Mouse (Mus musculus) myocyte (in vitro differentiated cells): ENCODE measurements around the gene Zfp142. TPM values are rescaled to one million over a fixed set of nuclear protein-coding genes. Genes with fewer than 3 reads are reported as not detected.
A peak's percentile ranks its signal among the peaks of the same experiment; 100 is the strongest.

Experiments used
- H3K27me3 ChIP-seq: one replicate; pipeline ENCODE4 v1.6.1; 2011; ENCODE audit not compliant: control insufficient read depth, insufficient read depth, insufficient read length
- H3K36me3 ChIP-seq: one replicate; pipeline ENCODE4 v1.6.1; 2011; ENCODE audit not compliant: control insufficient read depth, insufficient read depth
- H3K4me2 ChIP-seq: one replicate; pipeline ENCODE4 v1.6.1; 2011; ENCODE audit warnings: low read depth, control low read depth
- H3K4me3 ChIP-seq: one replicate; pipeline ENCODE4 v1.5.1; 2011; ENCODE audit warnings: mild to moderate bottlenecking, control low read depth, moderate library complexity
- H3K79me2 ChIP-seq: one replicate; pipeline ENCODE4 v1.6.1; 2011; ENCODE audit not compliant: control insufficient read depth, insufficient read depth
- H3ac ChIP-seq: one replicate; pipeline ENCODE4 v1.6.1; 2011; ENCODE audit not compliant: control insufficient read depth, insufficient read length
- CEBPB ChIP-seq: IDR thresholded peaks from 2 replicates; pipeline ENCODE4 v1.6.1; 2011; ENCODE audit warnings: mild to moderate bottlenecking, moderate library complexity; ENCODE audit not compliant: poor library complexity, insufficient read depth, severe bottlenecking
- E2F4 ChIP-seq: IDR thresholded peaks from one replicate; pipeline ENCODE4 v1.6.1; 2011; ENCODE audit warnings: mild to moderate bottlenecking, control low read depth, moderate library complexity; ENCODE audit not compliant: insufficient read depth
- MAX ChIP-seq: IDR thresholded peaks from one replicate; pipeline ENCODE4 v1.6.1; 2011; ENCODE audit warnings: low read depth, mild to moderate bottlenecking, control low read depth
- MYOD1 ChIP-seq, 3 experiments: IDR thresholded peaks; one replicate each; pipeline ENCODE4 v1.6.1; 2011; ENCODE audit warnings: control low read depth in 2 of 3, low read depth in 2 of 3, mild to moderate bottlenecking in 2 of 3, moderate library complexity in 1 of 3; ENCODE audit not compliant: insufficient read length in 2 of 3, control insufficient read depth in 1 of 3
- MYOG ChIP-seq, 3 experiments: IDR thresholded peaks; one replicate each; pipeline ENCODE4 v1.6.1; 2011; ENCODE audit warnings: control low read depth in 2 of 3, low read depth in 2 of 3, mild to moderate bottlenecking in 2 of 3; ENCODE audit not compliant: insufficient read length in 2 of 3, control insufficient read depth in 1 of 3, insufficient read depth in 1 of 3
- POLR2A ChIP-seq: IDR thresholded peaks from one replicate; pipeline ENCODE4 v1.6.1; 2011; ENCODE audit warnings: low read depth, mild to moderate bottlenecking, control low read depth, moderate library complexity; ENCODE audit not compliant: insufficient read length
- POLR2AphosphoS2 ChIP-seq: IDR thresholded peaks from one replicate; pipeline ENCODE4 v1.6.1; 2011; ENCODE audit warnings: low read depth, control low read depth; ENCODE audit not compliant: insufficient read length
- REST ChIP-seq: IDR thresholded peaks from one replicate; pipeline ENCODE4 v1.6.1; 2011; ENCODE audit warnings: mild to moderate bottlenecking, control low read depth, moderate library complexity; ENCODE audit not compliant: insufficient read depth, insufficient read length
- SRF ChIP-seq: IDR thresholded peaks from one replicate; pipeline ENCODE4 v1.6.1; 2011; ENCODE audit warnings: low read depth; ENCODE audit not compliant: control insufficient read depth, insufficient read length
- TCF12 ChIP-seq: IDR thresholded peaks from one replicate; pipeline ENCODE4 v1.6.1; 2011; ENCODE audit warnings: mild to moderate bottlenecking, control low read depth; ENCODE audit not compliant: poor library complexity, insufficient read depth, severe bottlenecking
- TCF3 ChIP-seq: IDR thresholded peaks from one replicate; pipeline ENCODE4 v1.6.1; 2011; ENCODE audit warnings: low read depth, control low read depth; ENCODE audit not compliant: insufficient read length
- USF1 ChIP-seq: IDR thresholded peaks from one replicate; pipeline ENCODE4 v1.6.1; 2011; ENCODE audit warnings: low read depth, mild to moderate bottlenecking, control low read depth, moderate library complexity
- polyA plus RNA-seq: library from polyadenylated mRNA; unstranded; fragments of >200 nt; fragmentation: generic; extraction: Trizol; gene quantifications from one replicate; pipeline ENCODE4 v1.2.1, GENCODE M21; 2012; ENCODE audit warnings: missing spikeins

Gene Zfp142
- polyA plus RNA-seq, 1 experiment = 7.1 TPM

GRCm38 (mm10) chr1:74569739-74570719 is 18.0 kb downstream of the Zfp142 start:
- H3K27me3 ChIP-seq = no peaks in the 10 kb centered on the region
- H3ac ChIP-seq = no peak overlapping the region
- TF ChIP-seq MAX (no peak), TCF12 (no peak), POLR2A (no peak), TCF3 (no peak), E2F4 (no peak), POLR2AphosphoS2 (no peak), MYOG (IDR thresholded peaks at IDR 0.05; ENCODE audit: control insufficient read depth in 1 of 3, insufficient read depth in 1 of 3, insufficient read length in 2 of 3, low read depth in 2 of 3) (no peak), USF1 (no peak), SRF (no peak), REST (no peak), MYOD1 (IDR thresholded peaks at IDR 0.05; ENCODE audit: control insufficient read depth in 1 of 3, insufficient read length in 2 of 3, low read depth in 2 of 3) (no peak), CEBPB (no peak)
- H3K79me2 ChIP-seq = no peaks in the 10 kb centered on the region
- H3K36me3 ChIP-seq = peaks cover 45% of the 10 kb centered on the region
- no peak overlapping the region for H3K4me2 ChIP-seq
- H3K4me3 ChIP-seq = no peak overlapping the region

- Histone ChIP-seq H3K27me3 (no peaks in the 10 kb centered on the region), H3ac (no peak overlapping the region), H3K79me2 (no peaks in the 10 kb centered on the region), H3K4me2 (no peak overlapping the region), H3K4me3 (no peak overlapping the region), H3K36me3 (peaks cover 32% of the 10 kb centered on the region)
- no peak for TF ChIP-seq MAX
- no peak for TF ChIP-seq USF1
Measured at GRCm38 (mm10) chr1:74565834-74566233, 22.2 kb downstream of the Zfp142 start.

- H3K4me3 ChIP-seq = no peak overlapping the region
- H3ac ChIP-seq = no peak overlapping the region
- H3K4me2 ChIP-seq = no peak overlapping the region
- no peaks in the 10 kb centered on the region for H3K27me3 ChIP-seq
- TF ChIP-seq USF1 (no peak), MYOG (IDR thresholded peaks at IDR 0.05; ENCODE audit: control insufficient read depth in 1 of 3, insufficient read depth in 1 of 3, insufficient read length in 2 of 3, low read depth in 2 of 3) (no peak), POLR2A (no peak)
- no peaks in the 10 kb centered on the region for H3K36me3 ChIP-seq
- H3K79me2 ChIP-seq = no peaks in the 10 kb centered on the region
Measured at GRCm38 (mm10) chr1:74559061-74559460, 29.0 kb downstream of the Zfp142 start.

GRCm38 (mm10) chr1:74544184-74544583 is 43.9 kb downstream of the Zfp142 start, which contains the start of gene Usp37:
TSS of gene Usp37 (minus strand) at chr1:74544284.
- no peak within 1 kb of the TSS for H3K4me3 ChIP-seq
- no peak for TF ChIP-seq USF1
- no peak for TF ChIP-seq CEBPB
- TF ChIP-seq TCF3 = no peak
- no peak for TF ChIP-seq MYOD1 (IDR thresholded peaks at IDR 0.05; ENCODE audit: control insufficient read depth in 1 of 3, insufficient read length in 2 of 3, low read depth in 2 of 3)
- no peak for TF ChIP-seq POLR2A
- no peak for TF ChIP-seq REST
- TF ChIP-seq SRF = no peak
- TF ChIP-seq TCF12 = no peak
- H3K36me3 ChIP-seq = no peaks in the 10 kb centered on the region
- no peak within 1 kb of the TSS for H3ac ChIP-seq
- no peaks in the 10 kb centered on the region for H3K79me2 ChIP-seq
- H3K27me3 ChIP-seq = peaks cover 14% of the 10 kb centered on the region
- no peak within 1 kb of the TSS for H3K4me2 ChIP-seq

GRCm38 (mm10) chr1:74542451-74542961 is 45.5 kb downstream of the Zfp142 start, which contains the start of gene Plcd4:
TSS of gene Plcd4 (plus strand) at chr1:74542888.
- peak within 1 kb of the TSS; percentile 4 for H3K4me2 ChIP-seq
- TF ChIP-seq REST (peak; percentile 67), TCF3 (no peak)
- H3K36me3 ChIP-seq = no peaks in the 10 kb centered on the region
- H3ac ChIP-seq = no peak within 1 kb of the TSS
- no peak within 1 kb of the TSS for H3K4me3 ChIP-seq
- no peaks in the 10 kb centered on the region for H3K79me2 ChIP-seq
- H3K27me3 ChIP-seq = peaks cover 13% of the 10 kb centered on the region
